Mouse (Mus musculus) CH12.LX (cell line): Measurements from ENCODE around the gene Acoxl. TPM values are rescaled to one million over a fixed set of nuclear protein-coding genes. Genes with fewer than 3 reads are reported as not detected.

Experiments used
- DNase-seq: peaks from one replicate; pipeline ENCODE4 v3.0.0-alpha.2; 2013; ENCODE audit errors: extremely low read depth
- H3K27ac ChIP-seq: 2 replicates; pipeline ENCODE4 v1.5.1; 2012; ENCODE audit warnings: low read depth, mild to moderate bottlenecking, control low read depth, moderate library complexity; ENCODE audit not compliant: insufficient read depth
- H3K27me3 ChIP-seq: replicated peaks from 2 replicates; pipeline ENCODE3; 2012; ENCODE audit warnings: inconsistent platforms
- H3K36me3 ChIP-seq, 2 experiments: replicated peaks in 1 of 2; 2 replicates each; pipeline versions ENCODE3 to v1.6.1; 2012; ENCODE audit warnings: inconsistent platforms in 1 of 2, low read length in 1 of 2, mild to moderate bottlenecking in 1 of 2, mixed read lengths in 1 of 2, moderate library complexity in 1 of 2; ENCODE audit not compliant: control insufficient read depth in 1 of 2, insufficient read depth in 1 of 2
- H3K4me1 ChIP-seq, 2 experiments: 2 replicates each; pipeline ENCODE4 v1.6.1; 2012; ENCODE audit warnings: inconsistent platforms in 1 of 2, moderate library complexity in 1 of 2; ENCODE audit not compliant: insufficient read depth in 2 of 2, control insufficient read depth in 1 of 2
- H3K4me2 ChIP-seq: 2 replicates; pipeline ENCODE4 v1.6.1; 2012; ENCODE audit warnings: low read depth, mild to moderate bottlenecking, control low read depth; ENCODE audit not compliant: poor library complexity, insufficient read depth, severe bottlenecking
- H3K4me3 ChIP-seq, 3 experiments: fragments of 150-350 bp in 1 of 3; sonication (generic) in 1 of 3; replicated peaks in 1 of 3; 2 replicates each; pipeline versions ENCODE3 to v1.5.1; 2011 to 2012; ENCODE audit warnings: low read depth in 2 of 3, low read length in 2 of 3, mild to moderate bottlenecking in 2 of 3, moderate library complexity in 2 of 3, control low read depth in 1 of 3, improper control_type of control experiment in 1 of 3, inconsistent platforms in 1 of 3, mixed read lengths in 1 of 3; ENCODE audit not compliant: poor library complexity in 1 of 3
- H3K79me2 ChIP-seq: replicated peaks from 2 replicates; pipeline ENCODE4 v1.6.1; 2012; ENCODE audit warnings: mild to moderate bottlenecking, moderate library complexity; ENCODE audit not compliant: control insufficient read depth, poor library complexity, insufficient read depth, severe bottlenecking; ENCODE audit errors: extremely low read depth
- H3K9ac ChIP-seq: 2 replicates; pipeline ENCODE4 v1.6.1; 2012; ENCODE audit warnings: low read depth, mild to moderate bottlenecking, control low read depth, moderate library complexity; ENCODE audit not compliant: insufficient read depth
- H3K9me3 ChIP-seq: replicated peaks from 2 replicates; pipeline ENCODE3; 2012; ENCODE audit warnings: low read length, inconsistent platforms, mixed read lengths
- BHLHE40 ChIP-seq: IDR thresholded peaks from 2 replicates; pipeline ENCODE4 v1.6.1; 2011; ENCODE audit warnings: mild to moderate bottlenecking, low read depth, low read length, improper control_type of control experiment
- CHD1 ChIP-seq: IDR thresholded peaks from 2 replicates; pipeline ENCODE4 v1.6.1; 2012; ENCODE audit warnings: low read depth, low read length, improper control_type of control experiment, inconsistent platforms
- CHD2 ChIP-seq: IDR thresholded peaks from 2 replicates; pipeline ENCODE4 v1.6.1; 2011; ENCODE audit warnings: low read length, improper control_type of control experiment
- CTCF ChIP-seq, 2 experiments: IDR thresholded peaks in 1 of 2; conservative IDR thresholded peaks in 1 of 2; 2 replicates each; pipeline ENCODE4 v1.5.1; 2011 to 2012; ENCODE audit warnings: low read depth in 2 of 2, low read length in 2 of 2, improper control_type of control experiment in 1 of 2, inconsistent platforms in 1 of 2, mild to moderate bottlenecking in 1 of 2, moderate library complexity in 1 of 2
- EP300 ChIP-seq: IDR thresholded peaks from 2 replicates; pipeline ENCODE4 v1.6.1; 2011; ENCODE audit warnings: low read length, improper control_type of control experiment
- GABPA ChIP-seq: IDR thresholded peaks from 2 replicates; pipeline ENCODE4 v1.6.1; 2012; ENCODE audit warnings: low read depth, low read length, improper control_type of control experiment, inconsistent platforms; ENCODE audit not compliant: insufficient replicate concordance
- KAT2A ChIP-seq: IDR thresholded peaks from 2 replicates; pipeline ENCODE4 v1.6.1; 2012; ENCODE audit warnings: low read length, improper control_type of control experiment, inconsistent platforms; ENCODE audit not compliant: insufficient replicate concordance
- MAFK ChIP-seq: IDR thresholded peaks from 2 replicates; pipeline ENCODE4 v1.6.1; 2011; ENCODE audit warnings: low read length, improper control_type of control experiment; ENCODE audit not compliant: insufficient replicate concordance
- MAX ChIP-seq: IDR thresholded peaks from 2 replicates; pipeline ENCODE4 v1.6.1; 2011; ENCODE audit warnings: low read length, improper control_type of control experiment
- MAZ ChIP-seq: IDR thresholded peaks from 2 replicates; pipeline ENCODE4 v1.6.1; 2012; ENCODE audit warnings: low read depth, mild to moderate bottlenecking, inconsistent platforms, low read length, improper control_type of control experiment, moderate library complexity
- MEF2A ChIP-seq: IDR thresholded peaks from 2 replicates; pipeline ENCODE4 v1.6.1; 2014; ENCODE audit warnings: low read depth, mild to moderate bottlenecking, inconsistent platforms, low read length, improper control_type of control experiment, borderline replicate concordance
- MXI1 ChIP-seq: IDR thresholded peaks from 2 replicates; pipeline ENCODE4 v1.6.1; 2011; ENCODE audit warnings: mild to moderate bottlenecking, low read depth, low read length, improper control_type of control experiment
- MYC ChIP-seq: IDR thresholded peaks from 2 replicates; pipeline ENCODE4 v1.6.1; 2011; ENCODE audit warnings: low read depth, mild to moderate bottlenecking, improper control_type of control experiment, low read length
- NRF1 ChIP-seq: IDR thresholded peaks from 2 replicates; pipeline ENCODE4 v1.6.1; 2014; ENCODE audit warnings: low read depth, mild to moderate bottlenecking, inconsistent platforms, low read length, improper control_type of control experiment, moderate library complexity
- PAX5 ChIP-seq: IDR thresholded peaks from 2 replicates; pipeline ENCODE4 v1.6.1; 2012; ENCODE audit warnings: low read length, inconsistent platforms, mixed read lengths
- POLR2A ChIP-seq: IDR thresholded peaks from 2 replicates; pipeline ENCODE4 v1.6.1; 2011; ENCODE audit warnings: low read depth, mild to moderate bottlenecking, improper control_type of control experiment, low read length
- RCOR1 ChIP-seq: conservative IDR thresholded peaks from 2 replicates; pipeline ENCODE4 v1.6.1; 2012; ENCODE audit warnings: low read depth, mild to moderate bottlenecking, inconsistent platforms, low read length, improper control_type of control experiment
- SIN3A ChIP-seq: IDR thresholded peaks from 2 replicates; pipeline ENCODE4 v1.6.1; 2012; ENCODE audit warnings: low read length, improper control_type of control experiment, inconsistent platforms
- TBP ChIP-seq: conservative IDR thresholded peaks from 2 replicates; pipeline ENCODE4 v1.6.1; 2011; ENCODE audit warnings: low read depth, low read length, improper control_type of control experiment
- USF1 ChIP-seq: IDR thresholded peaks from 2 replicates; pipeline ENCODE4 v1.6.1; 2014; ENCODE audit warnings: low read depth, mild to moderate bottlenecking, inconsistent platforms, low read length, improper control_type of control experiment
- USF2 ChIP-seq: conservative IDR thresholded peaks from 2 replicates; pipeline ENCODE4 v1.6.1; 2011; ENCODE audit warnings: low read depth, low read length, improper control_type of control experiment
- ZC3H11A ChIP-seq: IDR thresholded peaks from 2 replicates; pipeline ENCODE4 v1.6.1; 2012; ENCODE audit warnings: low read depth, mild to moderate bottlenecking, inconsistent platforms, low read length, improper control_type of control experiment
- ZMIZ1 ChIP-seq: IDR thresholded peaks from 2 replicates; pipeline ENCODE4 v1.6.1; 2012; ENCODE audit warnings: low read depth, mild to moderate bottlenecking, inconsistent platforms, low read length, improper control_type of control experiment
- ZNF384 ChIP-seq: IDR thresholded peaks from 2 replicates; pipeline ENCODE4 v1.6.1; 2012; ENCODE audit warnings: low read depth, low read length, improper control_type of control experiment, inconsistent platforms
- dilution Hi-C: fragments of 300-500 bp; cut with MboI; formaldehyde crosslinking; loops from 2 replicates; pipeline ENCODE4 v1.14.3; 2020; ENCODE audit warnings: low sequenced_read_pairs; ENCODE audit not compliant: extremely low pct_unique_long_range_greater_than_20kb, extremely low pct_ligation_motif_present
- in situ Hi-C: fragments of 300-500 bp; cut with MboI; formaldehyde crosslinking; loops from 3 replicates; pipeline ENCODE4 v1.14.3; 2019; ENCODE audit warnings: low sequenced_read_pairs, low pct_ligation_motif_present, low pct_unique_long_range_greater_than_20kb, mixed read lengths
- polyA plus RNA-seq: library from polyadenylated mRNA; unstranded; fragments of >175 nt; gene quantifications from 2 replicates; pipeline ENCODE4 v1.2.1, GENCODE M21; 2012; ENCODE audit warnings: low read depth; ENCODE audit not compliant: insufficient read length
- total RNA-seq, 2 experiments: library from RNA; depleted of rRNA; stranded (reverse); fragments of 300-350 nt in 1 of 2; fragments of >200 nt in 1 of 2; gene quantifications; 2 replicates each; pipeline ENCODE4 v1.2.3; 2012 to 2014

Gene Acoxl
- total and polyA plus RNA-seq, 3 experiments = 0.25 to 0.43 TPM; not detected in 1

GRCm38 (mm10) chr2:127908881-127909280 lies 70.2 kb downstream of the Acoxl start:
- Histone ChIP-seq H3K4me2 (no peak overlapping the region), H3K4me3 (no peak overlapping the region), H3K9ac (no peak overlapping the region), H3K27ac (no peak overlapping the region), H3K27me3 (peaks cover 11% of the 10 kb centered on the region), H3K9me3 (no peaks in the 10 kb centered on the region), H3K4me1 (peaks cover 9 to 36% of the 10 kb centered on the region in 2 experiments), H3K36me3 (no peaks in the 10 kb centered on the region), H3K79me2 (no peaks in the 10 kb centered on the region)
- TF ChIP-seq GABPA = no peak
- TF ChIP-seq CHD2 = no peak
- TF ChIP-seq CTCF (conservative IDR thresholded peaks at IDR 0.05 in 1 of 2, IDR thresholded peaks at IDR 0.05 in 1 of 2; ENCODE audit: low read depth in 2 of 2, low read length in 2 of 2) = no peak
- TF ChIP-seq MYC = no peak
- TF ChIP-seq CHD1 = no peak
- TF ChIP-seq MAFK = no peak
- TF ChIP-seq USF2 = no peak
- no peak for TF ChIP-seq MAZ
- TF ChIP-seq USF1 = no peak
- TF ChIP-seq POLR2A = no peak
- TF ChIP-seq BHLHE40 = no peak
- no peak for TF ChIP-seq ZC3H11A
- no peak for TF ChIP-seq SIN3A
- no peak for TF ChIP-seq PAX5
- TF ChIP-seq ZMIZ1 = no peak
- no peak for TF ChIP-seq KAT2A
- TF ChIP-seq MAX = no peak
- no peak for TF ChIP-seq NRF1
- DNase-seq = no peak
- dilution Hi-C loops (no loop called here), in situ Hi-C loops (no loop called here)

- peaks cover 5% of the 10 kb centered on the region for H3K27me3 ChIP-seq
- dilution Hi-C loops = no loop called here
- no peak overlapping the region for H3K4me2 ChIP-seq
- no peak overlapping the region for H3K9ac ChIP-seq
- H3K4me1 ChIP-seq = peaks cover 6 to 40% of the 10 kb centered on the region in 2 experiments
- TF ChIP-seq CTCF (conservative IDR thresholded peaks at IDR 0.05 in 1 of 2, IDR thresholded peaks at IDR 0.05 in 1 of 2; ENCODE audit: low read depth in 2 of 2, low read length in 2 of 2) = no peak
- no peak for TF ChIP-seq EP300
- TF ChIP-seq KAT2A = no peak
- no peak for TF ChIP-seq RCOR1
- TF ChIP-seq PAX5 = no peak
- no peak for TF ChIP-seq ZNF384
- TF ChIP-seq MYC = no peak
- TF ChIP-seq MXI1 = no peak
- no peak for TF ChIP-seq TBP
- no peak for TF ChIP-seq MEF2A
- TF ChIP-seq, all 38 proteins: peak for 0
- H3K79me2 ChIP-seq = no peaks in the 10 kb centered on the region
- in situ Hi-C loops = no loop called here
- no peak for DNase-seq
- H3K4me3 ChIP-seq = no peak overlapping the region
- no peaks in the 10 kb centered on the region for H3K9me3 ChIP-seq
- no peaks in the 10 kb centered on the region for H3K36me3 ChIP-seq
- H3K27ac ChIP-seq = no peak overlapping the region
These were observed 71.1 kb downstream of the Acoxl start for GRCm38 (mm10) chr2:127909790-127910189.
